Mouse (Mus musculus) myocyte (in vitro differentiated cells): ENCODE measurements at regions not wholly inside any gene's neighbourhood (a gene's known extent, or its start where the extent isn't known, plus 50 kb on each side); places are given as distances from the start of the nearest gene placed in this dataset.

Source experiments
- CEBPB ChIP-seq: IDR thresholded peaks from 2 replicates; pipeline ENCODE4 v1.6.1; 2011; ENCODE audit warnings: mild to moderate bottlenecking, moderate library complexity; ENCODE audit not compliant: poor library complexity, insufficient read depth, severe bottlenecking
- E2F4 ChIP-seq: IDR thresholded peaks from one replicate; pipeline ENCODE4 v1.6.1; 2011; ENCODE audit warnings: mild to moderate bottlenecking, control low read depth, moderate library complexity; ENCODE audit not compliant: insufficient read depth
- MAX ChIP-seq: IDR thresholded peaks from one replicate; pipeline ENCODE4 v1.6.1; 2011; ENCODE audit warnings: low read depth, mild to moderate bottlenecking, control low read depth
- MYOD1 ChIP-seq, 3 experiments: IDR thresholded peaks; one replicate each; pipeline ENCODE4 v1.6.1; 2011; ENCODE audit warnings: control low read depth in 2 of 3, low read depth in 2 of 3, mild to moderate bottlenecking in 2 of 3, moderate library complexity in 1 of 3; ENCODE audit not compliant: insufficient read length in 2 of 3, control insufficient read depth in 1 of 3
- MYOG ChIP-seq, 3 experiments: IDR thresholded peaks; one replicate each; pipeline ENCODE4 v1.6.1; 2011; ENCODE audit warnings: control low read depth in 2 of 3, low read depth in 2 of 3, mild to moderate bottlenecking in 2 of 3; ENCODE audit not compliant: insufficient read length in 2 of 3, control insufficient read depth in 1 of 3, insufficient read depth in 1 of 3
- POLR2A ChIP-seq: IDR thresholded peaks from one replicate; pipeline ENCODE4 v1.6.1; 2011; ENCODE audit warnings: low read depth, mild to moderate bottlenecking, control low read depth, moderate library complexity; ENCODE audit not compliant: insufficient read length
- POLR2AphosphoS2 ChIP-seq: IDR thresholded peaks from one replicate; pipeline ENCODE4 v1.6.1; 2011; ENCODE audit warnings: low read depth, control low read depth; ENCODE audit not compliant: insufficient read length
- REST ChIP-seq: IDR thresholded peaks from one replicate; pipeline ENCODE4 v1.6.1; 2011; ENCODE audit warnings: mild to moderate bottlenecking, control low read depth, moderate library complexity; ENCODE audit not compliant: insufficient read depth, insufficient read length
- SRF ChIP-seq: IDR thresholded peaks from one replicate; pipeline ENCODE4 v1.6.1; 2011; ENCODE audit warnings: low read depth; ENCODE audit not compliant: control insufficient read depth, insufficient read length
- TCF12 ChIP-seq: IDR thresholded peaks from one replicate; pipeline ENCODE4 v1.6.1; 2011; ENCODE audit warnings: mild to moderate bottlenecking, control low read depth; ENCODE audit not compliant: poor library complexity, insufficient read depth, severe bottlenecking
- TCF3 ChIP-seq: IDR thresholded peaks from one replicate; pipeline ENCODE4 v1.6.1; 2011; ENCODE audit warnings: low read depth, control low read depth; ENCODE audit not compliant: insufficient read length
- USF1 ChIP-seq: IDR thresholded peaks from one replicate; pipeline ENCODE4 v1.6.1; 2011; ENCODE audit warnings: low read depth, mild to moderate bottlenecking, control low read depth, moderate library complexity

DNA sequence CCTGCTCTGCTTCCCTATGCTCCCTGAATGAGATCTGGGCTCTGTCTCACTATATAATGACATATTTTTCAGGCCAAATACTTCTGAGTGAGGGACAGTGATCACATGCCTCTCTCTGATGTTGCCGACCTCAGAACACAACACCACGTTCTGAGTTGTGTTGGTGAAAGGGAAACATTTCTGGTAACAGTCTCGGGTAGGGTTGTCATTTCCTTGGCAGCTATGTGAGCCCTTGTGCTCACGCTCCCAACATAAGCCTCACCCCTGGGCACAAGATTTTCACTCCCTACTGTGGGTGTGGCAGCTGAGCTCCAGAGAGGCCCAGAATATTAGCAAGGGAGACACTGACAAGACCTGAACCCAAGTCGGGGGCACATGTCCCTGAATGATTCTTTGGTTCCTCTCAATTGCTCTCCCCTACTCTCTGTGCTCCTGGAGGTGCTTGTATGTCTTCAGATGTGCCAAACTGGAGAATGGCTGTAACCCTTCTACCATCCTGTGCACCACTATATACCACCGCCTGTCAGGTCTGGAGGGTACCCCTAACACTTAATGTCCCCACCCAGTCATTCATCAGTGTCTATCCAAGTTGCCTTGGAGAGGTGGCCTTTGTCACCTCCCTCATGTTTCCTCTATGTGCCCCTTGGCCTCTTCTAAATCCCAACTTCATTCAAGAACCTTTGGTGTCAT lies 62.5 kb upstream of the Ampd3 start:
- TF ChIP-seq CEBPB, result no peak
- TF ChIP-seq E2F4, result no peak
- TF ChIP-seq POLR2A, result no peak
- no peak for TF ChIP-seq POLR2AphosphoS2
- TF ChIP-seq TCF12, result no peak
- TF ChIP-seq REST, result no peak
- TF ChIP-seq TCF3, result no peak
- no peak for TF ChIP-seq USF1
- no peak for TF ChIP-seq MYOG (IDR thresholded peaks at IDR 0.05; ENCODE audit: control insufficient read depth in 1 of 3, insufficient read depth in 1 of 3, insufficient read length in 2 of 3, low read depth in 2 of 3)
- TF ChIP-seq SRF, result no peak
- no peak for TF ChIP-seq MYOD1 (IDR thresholded peaks at IDR 0.05; ENCODE audit: control insufficient read depth in 1 of 3, insufficient read length in 2 of 3, low read depth in 2 of 3)
- no peak for TF ChIP-seq MAX
